Mouse (Mus musculus): ENCODE results near the gene AC140267.1. TPM values are rescaled to one million over a fixed set of nuclear protein-coding genes. Genes with fewer than 3 reads are reported as not detected.

The AC140267.1 gene
- not detected in 2 replicates for polyA plus RNA-seq (2012; rRNA removed)

DNA sequence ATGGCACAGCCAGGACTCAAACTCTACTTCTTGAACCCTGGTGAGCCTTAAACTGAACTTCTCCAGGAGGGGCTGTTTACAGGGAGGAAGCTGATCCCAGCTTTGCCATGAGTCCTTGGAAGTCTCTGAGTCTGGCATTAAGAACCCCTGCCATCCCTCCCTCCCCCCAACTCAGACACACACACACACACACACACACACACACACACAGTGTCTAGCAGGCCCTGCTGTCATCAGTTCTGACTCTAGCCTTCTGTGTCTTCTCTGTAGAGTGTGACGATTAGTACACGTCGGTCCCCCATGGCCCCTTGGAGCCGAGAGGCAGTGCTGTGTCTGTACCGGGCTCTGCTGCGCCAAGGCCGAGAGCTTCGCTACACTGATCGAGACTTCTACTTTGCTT, at the start of gene AC140267.1:
TSS of gene AC140267.1 (plus strand) at position 301 of the 400 bp plus-strand sequence.
- Histone ChIP-seq H3K4me1 (ENCODE audit: control insufficient read depth, insufficient read depth, low read length) (peaks cover 5% of the 10 kb centered on the region; the same call in 1 of the 2 replicates), H3K27ac (ENCODE audit: insufficient read depth, low read depth, low read length) (no peak within 1 kb of the TSS), H3K36me3 (ENCODE audit: control insufficient read depth, insufficient read depth, low read length) (no peaks in the 10 kb centered on the region; the same call in none of the 2 replicates), H3K4me3 (ENCODE audit: insufficient read depth, low read depth, low read length) (peak within 1 kb of the TSS; percentile 98), H3K27me3 (replicated peaks; ENCODE audit: control insufficient read depth, insufficient read depth, low read length) (no peaks in the 10 kb centered on the region)
- 96% methylated on average over 9 of the region's 9 CpGs for WGBS
- TF ChIP-seq CTCF (conservative IDR thresholded peaks at IDR 0.05; ENCODE audit: insufficient read depth, insufficient read length, low read depth, low read length): no peak
- TF ChIP-seq POLR2A (IDR thresholded peaks at IDR 0.05; ENCODE audit: low read depth, low read length): no peak
- no peak for DNase-seq

DNA sequence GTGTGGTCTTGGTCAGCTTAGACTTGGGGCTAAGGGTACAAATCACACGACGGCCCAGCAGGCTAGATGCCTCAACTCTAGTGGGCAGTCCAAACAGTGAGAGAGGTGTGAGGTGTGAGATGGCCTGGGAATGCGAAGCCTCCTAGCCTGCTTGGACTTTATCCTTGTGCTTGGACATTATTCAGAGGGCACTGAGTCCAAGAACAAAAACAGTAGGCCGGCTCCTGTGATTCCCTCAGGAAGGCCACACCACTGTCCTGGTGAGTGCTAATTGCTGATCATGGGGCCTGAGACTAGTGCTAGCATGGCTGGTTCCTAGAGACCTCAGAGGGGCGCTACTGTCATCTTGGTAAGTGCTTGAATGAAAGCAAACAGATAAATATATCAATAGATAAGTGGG, 46.7 kb upstream of the AC140267.1 start:
- no peaks in the 10 kb centered on the region for H3K36me3 ChIP-seq (ENCODE audit: control insufficient read depth, insufficient read depth, low read length)
- H3K4me3 ChIP-seq (ENCODE audit: insufficient read depth, low read depth, low read length): peak overlapping the region; percentile 52
- TF ChIP-seq CTCF (conservative IDR thresholded peaks at IDR 0.05; ENCODE audit: insufficient read depth, insufficient read length, low read depth, low read length) (no peak), POLR2A (IDR thresholded peaks at IDR 0.05; ENCODE audit: low read depth, low read length) (no peak)
- peaks cover 39% of the 10 kb centered on the region for H3K4me1 ChIP-seq (ENCODE audit: control insufficient read depth, insufficient read depth, low read length)
- no peaks in the 10 kb centered on the region for H3K27me3 ChIP-seq (replicated peaks; ENCODE audit: control insufficient read depth, insufficient read depth, low read length)
- peak overlapping the region; percentile 88 for H3K27ac ChIP-seq (ENCODE audit: insufficient read depth, low read depth, low read length)
- WGBS: 56% methylated on average over 5 of the region's 5 CpGs
- DNase-seq: peak; percentile 94

DNA sequence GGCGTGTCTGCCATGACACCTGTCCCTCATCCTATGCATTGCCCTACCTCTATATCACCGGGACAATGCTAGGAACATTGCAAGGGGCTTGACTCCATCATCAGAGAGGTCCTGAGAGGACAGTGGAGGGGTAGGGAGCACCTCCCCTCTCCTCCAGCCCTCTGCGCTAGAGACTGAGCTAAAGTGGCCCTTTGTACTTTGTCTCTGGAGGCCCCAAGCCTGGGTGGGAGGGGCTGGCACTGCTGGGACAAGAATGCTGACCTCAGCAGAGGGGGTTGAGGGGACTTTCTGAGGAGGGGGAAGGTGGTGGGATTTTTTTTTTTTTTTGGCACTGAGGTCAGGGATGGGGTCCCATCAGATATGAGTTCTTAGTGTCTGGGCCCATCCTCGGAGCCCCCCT, 45.6 kb upstream of the AC140267.1 start:
- peaks cover 40% of the 10 kb centered on the region for H3K4me1 ChIP-seq (ENCODE audit: control insufficient read depth, insufficient read depth, low read length)
- 51% methylated on average over 4 of the region's 4 CpGs for WGBS
- peak overlapping the region; percentile 52 for H3K4me3 ChIP-seq (ENCODE audit: insufficient read depth, low read depth, low read length)
- peak; percentile 89 for DNase-seq
- H3K27me3 ChIP-seq (replicated peaks; ENCODE audit: control insufficient read depth, insufficient read depth, low read length): no peaks in the 10 kb centered on the region
- no peaks in the 10 kb centered on the region for H3K36me3 ChIP-seq (ENCODE audit: control insufficient read depth, insufficient read depth, low read length)
- H3K27ac ChIP-seq (ENCODE audit: insufficient read depth, low read depth, low read length): peak overlapping the region; percentile 88
- TF ChIP-seq CTCF (conservative IDR thresholded peaks at IDR 0.05; ENCODE audit: insufficient read depth, insufficient read length, low read depth, low read length): no peak
- peak; percentile 52 for TF ChIP-seq POLR2A (IDR thresholded peaks at IDR 0.05; ENCODE audit: low read depth, low read length)

DNA sequence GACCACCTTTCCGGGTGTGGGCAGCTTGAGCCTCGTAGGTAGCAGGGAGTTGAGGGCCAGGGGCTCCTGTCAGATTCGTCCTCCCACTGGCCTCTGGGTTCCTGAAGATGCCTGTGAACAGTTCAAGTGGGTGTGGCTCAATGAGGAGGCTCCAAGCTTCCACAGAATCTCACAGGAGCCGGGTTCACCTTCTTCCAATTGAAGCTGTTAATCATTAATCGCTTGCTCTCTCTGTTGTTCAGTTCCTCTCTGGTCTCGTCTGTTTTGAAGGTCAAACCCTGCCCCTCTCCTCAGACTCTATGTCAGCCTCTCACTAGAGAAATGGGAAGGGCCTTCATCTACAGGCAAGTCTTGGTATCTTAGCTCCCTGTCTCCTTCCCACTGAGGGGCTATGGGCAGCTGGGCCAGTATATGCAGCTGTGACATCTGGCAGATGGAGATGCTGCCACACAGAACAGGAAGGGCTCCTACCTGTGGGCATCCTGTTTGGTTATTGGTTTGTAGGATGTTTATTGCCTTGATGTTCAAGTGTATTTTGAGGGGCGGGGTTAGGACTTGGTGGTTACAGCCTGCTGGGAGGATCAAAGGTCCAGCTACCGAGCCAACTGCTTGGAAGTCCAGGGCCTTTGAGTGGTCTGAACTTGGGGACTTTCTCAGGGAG, 43.9 kb upstream of the AC140267.1 start:
- H3K4me3 ChIP-seq (ENCODE audit: insufficient read depth, low read depth, low read length): peak overlapping the region; percentile 32; the same call in 1 of the 2 replicates
- no peaks in the 10 kb centered on the region for H3K36me3 ChIP-seq (ENCODE audit: control insufficient read depth, insufficient read depth, low read length)
- H3K4me1 ChIP-seq (ENCODE audit: control insufficient read depth, insufficient read depth, low read length): peaks cover 30% of the 10 kb centered on the region; the same call in 1 of the 2 replicates
- TF ChIP-seq POLR2A (IDR thresholded peaks at IDR 0.05; ENCODE audit: low read depth, low read length) (no peak), CTCF (conservative IDR thresholded peaks at IDR 0.05; ENCODE audit: insufficient read depth, insufficient read length, low read depth, low read length) (no peak)
- peak overlapping the region; percentile 90 for H3K27ac ChIP-seq (ENCODE audit: insufficient read depth, low read depth, low read length)
- no peaks in the 10 kb centered on the region for H3K27me3 ChIP-seq (replicated peaks; ENCODE audit: control insufficient read depth, insufficient read depth, low read length)
- WGBS: 37% methylated on average over 8 of the region's 8 CpGs
- DNase-seq: peak; percentile 90

DNA sequence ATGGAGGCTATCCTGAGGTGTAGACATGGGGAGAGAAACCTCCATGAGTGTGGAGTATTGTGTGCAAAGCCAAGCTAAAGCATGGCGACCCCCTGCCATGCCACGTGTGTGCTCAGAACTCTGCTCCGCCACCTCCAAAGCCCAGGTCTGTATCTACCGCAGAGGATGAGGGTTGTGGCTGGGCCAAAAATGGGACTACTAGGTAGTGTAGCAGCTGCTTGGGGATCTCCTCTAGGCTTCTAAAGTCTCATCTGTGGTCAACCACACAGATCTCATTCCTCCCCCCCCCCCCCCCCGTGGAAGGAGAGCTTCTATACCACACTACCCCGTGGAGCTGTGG, 43.4 kb upstream of the AC140267.1 start:
- DNase-seq: no peak
- H3K27me3 ChIP-seq (replicated peaks; ENCODE audit: control insufficient read depth, insufficient read depth, low read length): no peaks in the 10 kb centered on the region
- H3K27ac ChIP-seq (ENCODE audit: insufficient read depth, low read depth, low read length): peak overlapping the region; percentile 90
- H3K4me1 ChIP-seq (ENCODE audit: control insufficient read depth, insufficient read depth, low read length): peaks cover 29% of the 10 kb centered on the region; the same call in 1 of the 2 replicates
- H3K4me3 ChIP-seq (ENCODE audit: insufficient read depth, low read depth, low read length): peak overlapping the region; percentile 27; the same call in 1 of the 2 replicates
- WGBS: 67% methylated on average over 6 of the region's 6 CpGs
- TF ChIP-seq POLR2A (IDR thresholded peaks at IDR 0.05; ENCODE audit: low read depth, low read length) (no peak), CTCF (conservative IDR thresholded peaks at IDR 0.05; ENCODE audit: insufficient read depth, insufficient read length, low read depth, low read length) (no peak)
- no peaks in the 10 kb centered on the region for H3K36me3 ChIP-seq (ENCODE audit: control insufficient read depth, insufficient read depth, low read length)

DNA sequence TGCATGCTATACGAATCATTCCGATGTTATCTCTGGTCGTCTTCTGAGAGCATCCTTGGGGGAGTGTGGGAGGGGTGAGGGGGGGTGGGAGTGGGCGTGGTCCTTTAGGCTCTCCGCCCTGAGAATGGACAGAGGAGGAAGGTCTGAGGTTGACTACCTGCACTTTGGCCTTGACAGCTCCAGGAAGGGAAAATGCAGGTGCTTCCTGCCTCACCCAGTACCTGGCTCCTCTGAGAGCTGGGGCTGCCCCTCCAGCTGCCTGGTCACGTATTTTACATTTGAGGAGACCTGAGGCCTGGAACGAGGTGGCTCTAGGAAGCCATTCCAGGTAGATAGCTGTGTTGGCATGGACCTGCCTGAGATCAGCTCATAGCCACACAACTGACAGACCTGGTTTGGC, 42.8 kb upstream of the AC140267.1 start:
- DNase-seq: peak; percentile 66
- TF ChIP-seq CTCF (conservative IDR thresholded peaks at IDR 0.05; ENCODE audit: insufficient read depth, insufficient read length, low read depth, low read length) (no peak), POLR2A (IDR thresholded peaks at IDR 0.05; ENCODE audit: low read depth, low read length) (no peak)
- H3K27ac ChIP-seq (ENCODE audit: insufficient read depth, low read depth, low read length): peak overlapping the region; percentile 18
- no peaks in the 10 kb centered on the region for H3K36me3 ChIP-seq (ENCODE audit: control insufficient read depth, insufficient read depth, low read length)
- peaks cover 28% of the 10 kb centered on the region; the same call in 1 of the 2 replicates for H3K4me1 ChIP-seq (ENCODE audit: control insufficient read depth, insufficient read depth, low read length)
- H3K27me3 ChIP-seq (replicated peaks; ENCODE audit: control insufficient read depth, insufficient read depth, low read length): no peaks in the 10 kb centered on the region
- peak overlapping the region; percentile 24 for H3K4me3 ChIP-seq (ENCODE audit: insufficient read depth, low read depth, low read length)
- WGBS: 61% methylated on average over 7 of the region's 7 CpGs

DNA sequence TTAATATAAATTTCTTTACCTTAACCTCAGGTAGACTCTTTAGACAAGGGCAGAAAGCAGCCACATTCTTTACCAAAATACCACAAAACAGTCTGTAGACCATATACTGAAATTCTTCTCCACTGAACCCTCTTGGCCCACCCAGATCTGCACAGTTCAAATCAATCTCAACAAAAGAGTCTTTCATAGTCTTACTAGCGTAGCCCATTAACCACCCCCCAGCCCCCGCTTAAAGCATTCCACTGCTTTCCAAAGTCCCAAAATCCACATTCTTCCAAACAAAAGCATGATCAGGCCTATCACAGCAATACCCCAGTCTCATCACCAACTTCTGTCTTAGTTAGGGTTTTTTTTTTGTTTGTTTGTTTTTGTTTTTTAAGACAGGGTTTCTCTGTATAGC, 36.1 kb upstream of the AC140267.1 start:
- H3K4me3 ChIP-seq (ENCODE audit: insufficient read depth, low read depth, low read length): no peak overlapping the region
- WGBS: 91% methylated on average over 2 of the region's 2 CpGs
- TF ChIP-seq POLR2A (IDR thresholded peaks at IDR 0.05; ENCODE audit: low read depth, low read length) (no peak), CTCF (conservative IDR thresholded peaks at IDR 0.05; ENCODE audit: insufficient read depth, insufficient read length, low read depth, low read length) (no peak)

More for the DNA sequence above, 36.1 kb upstream of the AC140267.1 start:
- no peak overlapping the region for H3K27ac ChIP-seq (ENCODE audit: insufficient read depth, low read depth, low read length)
- no peaks in the 10 kb centered on the region for H3K36me3 ChIP-seq (ENCODE audit: control insufficient read depth, insufficient read depth, low read length)
- no peak for DNase-seq
- no peaks in the 10 kb centered on the region for H3K27me3 ChIP-seq (replicated peaks; ENCODE audit: control insufficient read depth, insufficient read depth, low read length)
- H3K4me1 ChIP-seq (ENCODE audit: control insufficient read depth, insufficient read depth, low read length): peaks cover 10% of the 10 kb centered on the region
